ENCODE assay signal across 9 mouse cellular contexts in genomic region chr4:107433998-107434355, GRCm38 (mm10). TPM values are rescaled to one million over a fixed set of nuclear protein-coding genes. Genes with fewer than 3 reads are reported as not detected.
DNase-seq lines count a peak whose midpoint lies in the region; ATAC-seq and TF ChIP-seq lines count a peak whose summit lies in the region.
"Had no signal": no experiment of that assay in that cellular context is flagged by ENCODE, and none has a peak within 500 bp of the region (broad histone marks: within the 10 kb centered on the region; RNA-seq: fewer than 3 reads in every experiment).

No protein-coding gene starts in this region.

- H3K9ac ChIP-seq in liver, embryonic 12.5 days: peak overlapping the region; percentile 27; the same call in 1 of the 2 replicates
- peak overlapping the region; percentile 47; the same call in 1 of the 2 replicates for H3K9ac ChIP-seq in stomach, postnatal 0 days (ENCODE audit: low read length)

- TF ChIP-seq CTCF in spleen, adult 2 months (IDR thresholded peaks at IDR 0.05; ENCODE audit: extremely low read depth, insufficient read depth, insufficient read length, insufficient replicate concordance): no peak
- no peak for TF ChIP-seq CTCF in stomach, postnatal 0 days (IDR thresholded peaks at IDR 0.05; ENCODE audit: low read depth)

- H3K27ac ChIP-seq in spleen, adult 2 months (ENCODE audit: insufficient read depth, low read length): no peak overlapping the region
- H3K27ac ChIP-seq in liver, embryonic 12.5 days: no peak overlapping the region
- H3K27ac ChIP-seq in stomach, postnatal 0 days (replicated peaks): no peak overlapping the region

- H3K4me1 ChIP-seq in erythroblast, embryonic 14.5 days (ENCODE audit: control insufficient read depth): peaks cover 16% of the 10 kb centered on the region
- peaks cover 11% of the 10 kb centered on the region for H3K4me1 ChIP-seq in spleen, adult 2 months (ENCODE audit: control insufficient read depth, insufficient read depth, insufficient read length)
- peaks cover 22% of the 10 kb centered on the region for H3K4me1 ChIP-seq in liver, embryonic 12.5 days
- 0 out of 2 replicates have a peak, but pooled peaks cover 3% of the 10 kb centered on the region for H3K4me1 ChIP-seq in stomach, postnatal 0 days (replicated peaks; ENCODE audit: control insufficient read depth, insufficient read depth)

- H3K4me3 ChIP-seq in erythroblast, embryonic 14.5 days (replicated peaks): peak overlapping the region; percentile 42
- peak overlapping the region; percentile 21; the same call in 1 of the 2 replicates for H3K4me3 ChIP-seq in spleen, adult 2 months (ENCODE audit: extremely low read depth, insufficient read depth, insufficient read length)
- H3K4me3 ChIP-seq in liver, embryonic 12.5 days: peak overlapping the region; percentile 62
- H3K4me3 ChIP-seq in stomach, postnatal 0 days (ENCODE audit: low read depth, low read length): peak overlapping the region; percentile 54

- WGBS in spleen, adult 2 months: 14% methylated on average over 15 of the region's 15 CpGs
- 7% methylated on average over 15 of the region's 15 CpGs for WGBS in liver, embryonic 12.5 days (ENCODE audit: insufficient replicate concordance)
- 9% methylated on average over 15 of the region's 15 CpGs for WGBS in stomach, postnatal 0 days

- H3K36me3 ChIP-seq in erythroblast, embryonic 14.5 days (ENCODE audit: control insufficient read depth): no peaks in the 10 kb centered on the region
- H3K36me3 ChIP-seq in spleen, adult 2 months (ENCODE audit: control insufficient read depth, insufficient read depth, low read length): no peaks in the 10 kb centered on the region
- H3K36me3 ChIP-seq in liver, embryonic 12.5 days: no peaks in the 10 kb centered on the region
- H3K36me3 ChIP-seq in stomach, postnatal 0 days (ENCODE audit: control insufficient read depth, insufficient read depth, low read length): no peaks in the 10 kb centered on the region

- no peak for ATAC-seq in erythroblast, adult 5-6 weeks (replicated peaks; ENCODE audit: low FRiP score, poor library complexity, severe bottlenecking)
- no peak for ATAC-seq in liver, embryonic 12.5 days
- ATAC-seq in stomach, postnatal 0 days (ENCODE audit: low FRiP score, low TSS enrichment): no peak

- TF ChIP-seq POLR2A in spleen, adult 2 months (IDR thresholded peaks at IDR 0.05; ENCODE audit: low read depth, low read length): no peak

- H3K4me2 ChIP-seq in liver, embryonic 12.5 days: peak overlapping the region; percentile 83
- peak overlapping the region; percentile 87 for H3K4me2 ChIP-seq in stomach, postnatal 0 days (replicated peaks; ENCODE audit: low read depth)

- no peak for DNase-seq in spleen, adult 2 months (ENCODE audit: low read depth in 1 of 2, low spot score in 2 of 2)
- DNase-seq in spleen, postnatal 36 days (ENCODE audit: low spot score in 2 of 2): no peak
- DNase-seq in stomach, postnatal 0 days (ENCODE audit: low spot score): no peak
- no peak for DNase-seq in T-cell, adult 2 months (ENCODE audit: low spot score)
- no peak for DNase-seq in cerebellum, adult 9-10 months
- DNase-seq: thymus, postnatal 14 days had no signal

- H3K27me3 ChIP-seq in erythroblast, embryonic 14.5 days (ENCODE audit: control insufficient read depth): peaks cover 68% of the 10 kb centered on the region
- H3K27me3 ChIP-seq in spleen, adult 2 months (ENCODE audit: control insufficient read depth, insufficient read depth, low read length): peaks cover 19% of the 10 kb centered on the region
- peaks cover 74% of the 10 kb centered on the region for H3K27me3 ChIP-seq in liver, embryonic 12.5 days (replicated peaks)
- H3K27me3 ChIP-seq in stomach, postnatal 0 days (ENCODE audit: control insufficient read depth, insufficient read depth, low read length): peaks cover 14% of the 10 kb centered on the region; the same call in 1 of the 2 replicates

- no peak for TF ChIP-seq EP300 in stomach, postnatal 0 days (optimal IDR thresholded peaks at IDR 0.05)

- peaks cover 10% of the 10 kb centered on the region; the same call in 1 of the 2 replicates for H3K9me3 ChIP-seq in erythroblast, embryonic 14.5 days (ENCODE audit: control insufficient read depth, low read length)
- H3K9me3 ChIP-seq in liver, embryonic 12.5 days (replicated peaks): no peaks in the 10 kb centered on the region
- no peaks in the 10 kb centered on the region for H3K9me3 ChIP-seq in stomach, postnatal 0 days (ENCODE audit: control insufficient read depth, low read length)

RNA-seq across cellular contexts. Expression of gene Glis1, which starts 0.4 kb away (rescaled TPM):
- 0.21 and 0.24 TPM in 2 replicates for polyA plus RNA-seq in erythroblast, embryonic 14.5 days (2012)
- not detected in 2 replicates for total RNA-seq in erythroblast, adult 5-6 weeks (2015; ENCODE audit: low replicate concordance)
- total RNA-seq in erythroblast, adult 5-6 weeks (2017; ENCODE audit: low replicate concordance): not detected in 2 replicates
- 0.55 and 0.61 TPM in 2 replicates for polyA plus RNA-seq in spleen, adult 2 months (2012; rRNA removed)
- 0.24 and 0.32 TPM in 2 replicates for polyA plus RNA-seq in liver, embryonic 12.5 days (2016; fragmentation: Nextera tagmentation; extraction: Ambion mirVana)
- 0.47 and 0.74 TPM in 2 replicates for polyA plus RNA-seq in stomach, postnatal 0 days (2015; fragmentation: Nextera tagmentation; extraction: Ambion mirVana)
